Mouse (Mus musculus) thymus, adult 2 months (tissue): ENCODE measurements at regions not wholly inside any gene's neighbourhood (a gene's known extent, or its start where the extent isn't known, plus 50 kb on each side); places are given as distances from the start of the nearest gene placed in this dataset.

Source experiments
- CTCF ChIP-seq: fragments of 200-500 bp; IDR thresholded peaks from 2 replicates; pipeline ENCODE4 v1.5.1; 2012; ENCODE audit warnings: mild to moderate bottlenecking, control low read depth, low read length, moderate library complexity, borderline replicate concordance; ENCODE audit not compliant: control insufficient read depth, poor library complexity, insufficient read depth; ENCODE audit errors: extremely low read depth
- POLR2A ChIP-seq: fragments of 200-500 bp; IDR thresholded peaks from 2 replicates; pipeline ENCODE4 v1.6.1; 2012; ENCODE audit warnings: mild to moderate bottlenecking, low read length, control low read depth, moderate library complexity; ENCODE audit not compliant: control insufficient read depth, poor library complexity, insufficient read depth; ENCODE audit errors: extremely low read depth

GRCm38 (mm10) chr19:14161217-14161616 lies 247.9 kb downstream of the Olfr1505 start:
- no peak for TF ChIP-seq POLR2A
- no peak for TF ChIP-seq CTCF
